Comparison of ENCODE assay signal across 11 mouse cellular contexts in the genomic region with DNA sequence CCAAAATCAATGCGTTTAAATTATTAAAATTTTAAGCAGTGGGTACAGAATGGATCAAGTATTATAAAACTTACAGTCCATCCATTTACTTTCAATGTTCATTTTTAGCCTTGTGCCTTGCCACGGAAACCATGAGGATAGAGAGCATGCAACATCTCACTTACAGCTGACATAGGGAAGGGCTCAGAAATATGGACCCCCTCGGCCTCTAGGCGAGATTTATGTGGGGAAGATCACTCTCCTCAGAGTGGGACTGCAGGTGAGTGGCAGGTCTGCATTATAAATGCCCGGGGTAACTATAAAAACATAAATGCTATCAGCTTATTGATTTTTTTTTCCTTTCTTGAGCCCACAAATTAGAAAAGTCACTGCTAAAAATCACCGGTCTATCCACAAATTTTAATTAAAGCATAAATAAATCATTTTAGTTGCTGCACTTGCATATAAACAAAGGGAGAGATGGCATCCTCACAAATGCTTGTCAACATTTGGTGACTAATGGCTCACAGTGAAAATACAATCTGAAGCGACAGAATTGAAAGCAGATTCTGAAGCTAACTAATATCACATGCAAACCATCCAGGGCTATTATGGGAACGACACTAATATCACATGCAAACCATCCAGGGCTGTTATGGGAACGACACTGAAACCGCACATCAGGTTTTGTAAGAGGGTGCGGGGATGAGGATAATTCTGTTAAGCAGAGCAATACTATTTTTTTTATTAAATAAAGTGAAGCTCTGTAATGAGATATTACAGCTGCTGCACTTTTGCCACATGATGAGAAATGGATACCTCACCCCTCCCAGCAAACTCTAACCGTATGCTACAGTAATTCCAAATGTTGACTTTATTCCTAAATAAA.
DNase-seq lines count a peak whose midpoint lies in the region; ATAC-seq and TF ChIP-seq lines count a peak whose summit lies in the region.
"Had no signal": no experiment of that assay in that cellular context is flagged by ENCODE, and none has a peak within 500 bp of the region (broad histone marks: within the 10 kb centered on the region; RNA-seq: fewer than 3 reads in every experiment).

No protein-coding gene starts in this region.

- H3K9me3 ChIP-seq in heart, embryonic 15.5 days (replicated peaks): no peaks in the 10 kb centered on the region
- H3K9me3 ChIP-seq in midbrain, embryonic 16.5 days (replicated peaks; ENCODE audit: control insufficient read depth, low read length, poor library complexity, severe bottlenecking): no peaks in the 10 kb centered on the region
- no peaks in the 10 kb centered on the region for H3K9me3 ChIP-seq in midbrain, postnatal 0 days (ENCODE audit: low read length)
- no peaks in the 10 kb centered on the region for H3K9me3 ChIP-seq in hindbrain, embryonic 14.5 days (ENCODE audit: control insufficient read depth, low read length)
- H3K9me3 ChIP-seq: limb, embryonic 12.5 days had no signal

- no peak overlapping the region for H3K4me3 ChIP-seq in heart, embryonic 15.5 days
- no peak overlapping the region for H3K4me3 ChIP-seq in midbrain, embryonic 16.5 days (ENCODE audit: low read depth, low read length)
- no peak overlapping the region for H3K4me3 ChIP-seq in midbrain, postnatal 0 days (ENCODE audit: low read depth, low read length)
- no peak overlapping the region for H3K4me3 ChIP-seq in hindbrain, embryonic 14.5 days (replicated peaks; ENCODE audit: low read length)
- H3K4me3 ChIP-seq: limb, embryonic 12.5 days had no signal

- peak overlapping the region; percentile 67 for H3K27ac ChIP-seq in heart, embryonic 15.5 days
- H3K27ac ChIP-seq in midbrain, embryonic 16.5 days (ENCODE audit: low read length): no peak overlapping the region
- no peak overlapping the region for H3K27ac ChIP-seq in midbrain, postnatal 0 days (ENCODE audit: low read depth, low read length)
- peak overlapping the region; percentile 51; the same call in 1 of the 2 replicates for H3K27ac ChIP-seq in hindbrain, embryonic 14.5 days

- H3K4me1 ChIP-seq in heart, embryonic 15.5 days (replicated peaks): peaks cover 11% of the 10 kb centered on the region
- H3K4me1 ChIP-seq in midbrain, embryonic 16.5 days (ENCODE audit: control insufficient read depth, insufficient read depth, low read length): 0 out of 2 replicates have a peak, but pooled peaks cover 5% of the 10 kb centered on the region
- H3K4me1 ChIP-seq in midbrain, postnatal 0 days (ENCODE audit: insufficient read depth, low read length): no peaks in the 10 kb centered on the region
- 0 out of 2 replicates have a peak, but pooled peaks cover 14% of the 10 kb centered on the region for H3K4me1 ChIP-seq in hindbrain, embryonic 14.5 days (replicated peaks; ENCODE audit: control insufficient read depth, insufficient read depth, low read length)

- no peak for TF ChIP-seq CTCF in midbrain, postnatal 0 days (IDR thresholded peaks at IDR 0.05)

- no peaks in the 10 kb centered on the region for H3K36me3 ChIP-seq in heart, embryonic 15.5 days
- no peaks in the 10 kb centered on the region for H3K36me3 ChIP-seq in midbrain, embryonic 16.5 days (ENCODE audit: control insufficient read depth, insufficient read depth, low read length)
- no peaks in the 10 kb centered on the region for H3K36me3 ChIP-seq in midbrain, postnatal 0 days (ENCODE audit: insufficient read depth, low read length)
- H3K36me3 ChIP-seq in hindbrain, embryonic 14.5 days (replicated peaks; ENCODE audit: control insufficient read depth, insufficient read depth): no peaks in the 10 kb centered on the region
- H3K36me3 ChIP-seq: limb, embryonic 12.5 days had no signal

- no peak overlapping the region for H3K4me2 ChIP-seq in heart, embryonic 15.5 days
- no peak overlapping the region for H3K4me2 ChIP-seq in midbrain, embryonic 16.5 days (ENCODE audit: low read length)
- no peak overlapping the region for H3K4me2 ChIP-seq in midbrain, postnatal 0 days (ENCODE audit: low read depth, low read length, poor library complexity, severe bottlenecking)
- no peak overlapping the region for H3K4me2 ChIP-seq in hindbrain, embryonic 14.5 days (replicated peaks)

- H3K27me3 ChIP-seq in heart, embryonic 15.5 days: no peaks in the 10 kb centered on the region
- H3K27me3 ChIP-seq in midbrain, embryonic 16.5 days (ENCODE audit: control insufficient read depth, insufficient read depth, low read depth, low read length): no peaks in the 10 kb centered on the region
- H3K27me3 ChIP-seq in midbrain, postnatal 0 days (ENCODE audit: insufficient read depth, low read length): no peaks in the 10 kb centered on the region
- H3K27me3 ChIP-seq in hindbrain, embryonic 14.5 days (ENCODE audit: control insufficient read depth, insufficient read depth, low read length): no peaks in the 10 kb centered on the region
- H3K27me3 ChIP-seq: limb, embryonic 12.5 days had no signal

- H3K9ac ChIP-seq in heart, embryonic 15.5 days: no peak overlapping the region
- H3K9ac ChIP-seq in midbrain, embryonic 16.5 days (ENCODE audit: low read depth, low read length): no peak overlapping the region
- no peak overlapping the region for H3K9ac ChIP-seq in midbrain, postnatal 0 days (replicated peaks; ENCODE audit: low read length, poor library complexity, severe bottlenecking)
- H3K9ac ChIP-seq in hindbrain, embryonic 14.5 days: no peak overlapping the region
- H3K9ac ChIP-seq: limb, embryonic 12.5 days; lung, embryonic 14.5 days had no signal

- DNase-seq in heart, adult 8-10 months (ENCODE audit: low spot score): no peak
- no peak for DNase-seq in midbrain, postnatal 0 days (ENCODE audit: low spot score)
- no peak for DNase-seq in hindbrain, embryonic 14.5 days (ENCODE audit: low spot score)
- no peak for DNase-seq in adrenal gland, postnatal 36 days
- DNase-seq: cerebellum, adult 11 months; right cerebral cortex, postnatal 25 days had no signal

- WGBS in heart, embryonic 15.5 days: 67% methylated on average over 12 of the region's 12 CpGs
- WGBS in midbrain, embryonic 16.5 days: 73% methylated on average over 12 of the region's 12 CpGs
- WGBS in midbrain, postnatal 0 days: 65% methylated on average over 12 of the region's 12 CpGs
- WGBS in hindbrain, embryonic 14.5 days: 63% methylated on average over 12 of the region's 12 CpGs

- ATAC-seq in heart, embryonic 15.5 days (replicated peaks; ENCODE audit: insufficient number of reproducible peaks, insufficient read depth, low FRiP score, low read depth): no peak
- 0 out of 2 replicates have a peak, but pooled peaks have one; percentile 42 for ATAC-seq in midbrain, embryonic 16.5 days
- ATAC-seq in midbrain, postnatal 0 days (ENCODE audit: low FRiP score): no peak
- 0 out of 2 replicates have a peak, but pooled peaks have one; percentile 14 for ATAC-seq in hindbrain, embryonic 14.5 days (ENCODE audit: low FRiP score)
- no peak for ATAC-seq in CD4-positive, CD25-positive, alpha-beta regulatory T cell, adult 4 months

Comparison
In these comparisons a context has a peak if more than half of its experiments do, and no peak if none do; other contexts are left out.
1. ATAC-seq: peak in midbrain, embryonic 16.5 days (single experiment) and hindbrain, embryonic 14.5 days (single experiment); none in heart, embryonic 15.5 days (single experiment), midbrain, postnatal 0 days (single experiment) and CD4-positive, CD25-positive, alpha-beta regulatory T cell, adult 4 months (single experiment).
2. H3K27ac ChIP-seq: peak in heart, embryonic 15.5 days (single experiment) and hindbrain, embryonic 14.5 days (single experiment); none in midbrain, embryonic 16.5 days (single experiment) and midbrain, postnatal 0 days (single experiment).